Mouse (Mus musculus) myocyte (in vitro differentiated cells): ENCODE measurements around the gene Arl14ep. TPM values are rescaled to one million over a fixed set of nuclear protein-coding genes. Genes with fewer than 3 reads are reported as not detected.

ENCODE experiments used
- H3K27me3 ChIP-seq: one replicate; pipeline ENCODE4 v1.6.1; 2011; ENCODE audit not compliant: control insufficient read depth, insufficient read depth, insufficient read length
- H3K36me3 ChIP-seq: one replicate; pipeline ENCODE4 v1.6.1; 2011; ENCODE audit not compliant: control insufficient read depth, insufficient read depth
- H3K4me2 ChIP-seq: one replicate; pipeline ENCODE4 v1.6.1; 2011; ENCODE audit warnings: low read depth, control low read depth
- H3K4me3 ChIP-seq: one replicate; pipeline ENCODE4 v1.5.1; 2011; ENCODE audit warnings: mild to moderate bottlenecking, control low read depth, moderate library complexity
- H3K79me2 ChIP-seq: one replicate; pipeline ENCODE4 v1.6.1; 2011; ENCODE audit not compliant: control insufficient read depth, insufficient read depth
- H3ac ChIP-seq: one replicate; pipeline ENCODE4 v1.6.1; 2011; ENCODE audit not compliant: control insufficient read depth, insufficient read length
- CEBPB ChIP-seq: IDR thresholded peaks from 2 replicates; pipeline ENCODE4 v1.6.1; 2011; ENCODE audit warnings: mild to moderate bottlenecking, moderate library complexity; ENCODE audit not compliant: poor library complexity, insufficient read depth, severe bottlenecking
- E2F4 ChIP-seq: IDR thresholded peaks from one replicate; pipeline ENCODE4 v1.6.1; 2011; ENCODE audit warnings: mild to moderate bottlenecking, control low read depth, moderate library complexity; ENCODE audit not compliant: insufficient read depth
- MAX ChIP-seq: IDR thresholded peaks from one replicate; pipeline ENCODE4 v1.6.1; 2011; ENCODE audit warnings: low read depth, mild to moderate bottlenecking, control low read depth
- MYOD1 ChIP-seq, 3 experiments: IDR thresholded peaks; one replicate each; pipeline ENCODE4 v1.6.1; 2011; ENCODE audit warnings: control low read depth in 2 of 3, low read depth in 2 of 3, mild to moderate bottlenecking in 2 of 3, moderate library complexity in 1 of 3; ENCODE audit not compliant: insufficient read length in 2 of 3, control insufficient read depth in 1 of 3
- MYOG ChIP-seq, 3 experiments: IDR thresholded peaks; one replicate each; pipeline ENCODE4 v1.6.1; 2011; ENCODE audit warnings: control low read depth in 2 of 3, low read depth in 2 of 3, mild to moderate bottlenecking in 2 of 3; ENCODE audit not compliant: insufficient read length in 2 of 3, control insufficient read depth in 1 of 3, insufficient read depth in 1 of 3
- POLR2A ChIP-seq: IDR thresholded peaks from one replicate; pipeline ENCODE4 v1.6.1; 2011; ENCODE audit warnings: low read depth, mild to moderate bottlenecking, control low read depth, moderate library complexity; ENCODE audit not compliant: insufficient read length
- POLR2AphosphoS2 ChIP-seq: IDR thresholded peaks from one replicate; pipeline ENCODE4 v1.6.1; 2011; ENCODE audit warnings: low read depth, control low read depth; ENCODE audit not compliant: insufficient read length
- REST ChIP-seq: IDR thresholded peaks from one replicate; pipeline ENCODE4 v1.6.1; 2011; ENCODE audit warnings: mild to moderate bottlenecking, control low read depth, moderate library complexity; ENCODE audit not compliant: insufficient read depth, insufficient read length
- SRF ChIP-seq: IDR thresholded peaks from one replicate; pipeline ENCODE4 v1.6.1; 2011; ENCODE audit warnings: low read depth; ENCODE audit not compliant: control insufficient read depth, insufficient read length
- TCF12 ChIP-seq: IDR thresholded peaks from one replicate; pipeline ENCODE4 v1.6.1; 2011; ENCODE audit warnings: mild to moderate bottlenecking, control low read depth; ENCODE audit not compliant: poor library complexity, insufficient read depth, severe bottlenecking
- TCF3 ChIP-seq: IDR thresholded peaks from one replicate; pipeline ENCODE4 v1.6.1; 2011; ENCODE audit warnings: low read depth, control low read depth; ENCODE audit not compliant: insufficient read length
- USF1 ChIP-seq: IDR thresholded peaks from one replicate; pipeline ENCODE4 v1.6.1; 2011; ENCODE audit warnings: low read depth, mild to moderate bottlenecking, control low read depth, moderate library complexity
- polyA plus RNA-seq: library from polyadenylated mRNA; unstranded; fragments of >200 nt; fragmentation: generic; extraction: Trizol; gene quantifications from one replicate; pipeline ENCODE4 v1.2.1, GENCODE M21; 2012; ENCODE audit warnings: missing spikeins

Arl14ep gene
- polyA plus RNA-seq, 1 experiment: 25.7 TPM

DNA sequence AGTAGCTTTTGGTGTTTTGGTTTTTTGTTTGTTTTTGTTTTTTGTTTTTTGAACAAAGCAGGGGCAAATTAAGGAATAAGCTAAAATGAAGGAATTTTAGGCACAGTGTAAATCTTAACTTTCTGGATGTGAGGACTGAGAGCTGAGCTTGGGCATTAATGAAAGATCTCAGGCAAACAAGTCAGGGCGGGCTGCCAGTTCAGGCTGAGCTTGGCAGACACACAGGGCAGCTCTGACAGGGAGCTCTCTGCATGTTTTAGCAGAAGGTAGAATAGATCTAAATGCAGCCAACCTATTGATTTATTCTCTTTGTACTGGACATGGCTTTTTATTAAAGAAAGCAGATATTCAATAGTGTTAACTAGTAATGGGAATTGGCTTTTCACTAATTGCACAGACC is 31.8 kb downstream of the Arl14ep start:
- TF ChIP-seq TCF12: no peak
- no peak for TF ChIP-seq MAX
- TF ChIP-seq POLR2A: no peak
- TF ChIP-seq REST: no peak
- TF ChIP-seq TCF3: no peak
- TF ChIP-seq E2F4: no peak
- no peak for TF ChIP-seq MYOG (IDR thresholded peaks at IDR 0.05; ENCODE audit: control insufficient read depth in 1 of 3, insufficient read depth in 1 of 3, insufficient read length in 2 of 3, low read depth in 2 of 3)
- TF ChIP-seq MYOD1 (IDR thresholded peaks at IDR 0.05; ENCODE audit: control insufficient read depth in 1 of 3, insufficient read length in 2 of 3, low read depth in 2 of 3): no peak
- no peak for TF ChIP-seq SRF
- TF ChIP-seq POLR2AphosphoS2: no peak
- TF ChIP-seq USF1: no peak
- no peak for TF ChIP-seq CEBPB
- H3ac ChIP-seq: no peak overlapping the region
- no peak overlapping the region for H3K4me3 ChIP-seq
- no peak overlapping the region for H3K4me2 ChIP-seq
- H3K36me3 ChIP-seq: no peaks in the 10 kb centered on the region
- H3K79me2 ChIP-seq: no peaks in the 10 kb centered on the region
- H3K27me3 ChIP-seq: no peaks in the 10 kb centered on the region

DNA sequence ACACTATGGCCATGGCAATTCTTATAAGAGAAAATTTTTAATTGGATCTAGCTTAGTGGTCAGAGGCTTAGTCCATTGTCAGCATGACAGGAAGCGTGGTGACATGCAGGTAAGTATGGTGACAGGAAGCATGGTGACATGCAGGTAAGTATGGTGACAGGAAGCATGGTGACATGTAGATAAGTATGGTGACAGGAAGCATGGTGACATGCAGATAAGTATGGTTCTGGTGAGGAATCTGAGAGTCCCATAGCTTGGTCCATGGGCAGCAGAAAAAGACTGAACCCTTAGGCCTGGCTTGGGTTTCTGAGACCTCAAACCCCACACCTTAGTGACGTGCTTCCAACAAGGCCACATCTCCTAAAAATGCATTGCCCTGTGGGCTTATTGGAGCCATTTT is 38.5 kb downstream of the Arl14ep start:
- TF ChIP-seq TCF3: no peak
- H3K4me3 ChIP-seq: no peak overlapping the region
- H3K4me2 ChIP-seq: no peak overlapping the region
- no peaks in the 10 kb centered on the region for H3K36me3 ChIP-seq
- no peaks in the 10 kb centered on the region for H3K79me2 ChIP-seq
- H3ac ChIP-seq: no peak overlapping the region
- H3K27me3 ChIP-seq: no peaks in the 10 kb centered on the region

DNA sequence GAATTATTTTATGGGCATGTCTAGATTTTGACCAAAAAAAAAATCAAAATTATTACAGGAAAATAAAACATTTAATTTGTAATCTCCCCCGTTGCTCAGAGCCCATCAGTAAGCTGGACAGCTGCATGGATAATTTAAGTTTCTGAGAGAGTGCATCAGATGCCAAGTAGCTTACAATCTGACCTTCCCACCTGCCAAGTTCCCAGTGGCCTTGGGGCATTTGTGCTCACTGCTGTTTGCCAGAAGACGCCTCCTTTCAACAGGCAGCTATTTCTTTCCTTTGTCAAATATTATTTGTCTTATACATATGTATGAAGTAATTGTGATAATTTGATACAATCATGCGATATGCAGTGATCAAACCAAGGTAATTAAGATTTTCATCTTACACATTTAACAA is 44.3 kb downstream of the Arl14ep start:
- no peaks in the 10 kb centered on the region for H3K79me2 ChIP-seq

More for the DNA sequence above, 44.3 kb downstream of the Arl14ep start:
- Histone ChIP-seq H3K27me3 (no peaks in the 10 kb centered on the region), H3K36me3 (no peaks in the 10 kb centered on the region), H3K4me2 (no peak overlapping the region), H3K4me3 (no peak overlapping the region), H3ac (no peak overlapping the region)
- TF ChIP-seq TCF12 (no peak), MYOD1 (IDR thresholded peaks at IDR 0.05; ENCODE audit: control insufficient read depth in 1 of 3, insufficient read length in 2 of 3, low read depth in 2 of 3) (no peak), MAX (no peak), USF1 (no peak), SRF (no peak), E2F4 (no peak), POLR2AphosphoS2 (no peak), POLR2A (no peak), MYOG (IDR thresholded peaks at IDR 0.05; ENCODE audit: control insufficient read depth in 1 of 3, insufficient read depth in 1 of 3, insufficient read length in 2 of 3, low read depth in 2 of 3) (no peak), REST (no peak), CEBPB (no peak), TCF3 (no peak)

Other genes with a start within 250 kb of the Arl14ep start
- not detected for gene Fshb, start 85.2 kb upstream of the Arl14ep start, polyA plus RNA-seq